Mouse (Mus musculus): ENCODE data around the gene Gm8251. TPM values are rescaled to one million over a fixed set of nuclear protein-coding genes. Genes with fewer than 3 reads are reported as not detected.

The Gm8251 gene
- polyA plus RNA-seq, 1 experiment from 2014 or later, result 0.29 TPM

- H3K27me3 ChIP-seq, result no peaks in the 10 kb centered on the region
- no peak overlapping the region for H3K4me3 ChIP-seq (replicated peaks)
- ATAC-seq (ENCODE audit: low FRiP score), result no peak
- H3K4me2 ChIP-seq, result no peak overlapping the region
- H3K9me3 ChIP-seq, result no peaks in the 10 kb centered on the region
- H3K27ac ChIP-seq, result no peak overlapping the region
- 80% methylated on average over 2 of the region's 2 CpGs for WGBS
- no peak overlapping the region for H3K9ac ChIP-seq
- H3K4me1 ChIP-seq, result no peaks in the 10 kb centered on the region
- no peaks in the 10 kb centered on the region for H3K36me3 ChIP-seq (replicated peaks)
Observed at GRCm38 (mm10) chr1:44032213-44032612, 29.5 kb downstream of the Gm8251 start.

DNA sequence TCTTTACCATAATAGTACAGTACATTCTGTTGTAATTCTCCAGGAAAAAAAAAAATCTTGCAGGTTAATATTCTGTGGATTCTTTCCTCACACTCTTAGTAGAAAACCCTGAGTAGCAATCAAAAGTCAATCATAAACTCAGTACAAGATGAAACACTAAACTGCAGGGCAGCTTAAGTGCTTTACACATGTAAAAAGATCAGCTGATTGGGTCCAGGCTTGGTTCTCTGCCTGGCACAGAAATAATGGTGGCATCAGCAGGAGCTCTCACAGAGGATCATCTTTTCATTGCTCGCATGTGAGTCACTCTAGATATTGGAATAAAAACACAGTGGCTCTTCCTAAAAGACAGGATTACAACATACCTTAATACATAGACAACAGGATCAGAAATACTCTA, 34.1 kb downstream of the Gm8251 start:
- Histone ChIP-seq H3K4me2 (no peak overlapping the region), H3K27ac (no peak overlapping the region), H3K4me3 (replicated peaks) (no peak overlapping the region), H3K27me3 (no peaks in the 10 kb centered on the region), H3K9me3 (no peaks in the 10 kb centered on the region), H3K4me1 (no peaks in the 10 kb centered on the region), H3K9ac (no peak overlapping the region), H3K36me3 (replicated peaks) (no peaks in the 10 kb centered on the region)
- 89% methylated on average over 1 of the region's 1 CpGs for WGBS
- ATAC-seq (ENCODE audit: low FRiP score), result no peak

GRCm38 (mm10) chr1:44022656-44023055, 39.1 kb downstream of the Gm8251 start:
- Histone ChIP-seq H3K9ac (no peak overlapping the region), H3K9me3 (no peaks in the 10 kb centered on the region), H3K36me3 (replicated peaks) (no peaks in the 10 kb centered on the region), H3K27me3 (no peaks in the 10 kb centered on the region), H3K27ac (no peak overlapping the region), H3K4me3 (replicated peaks) (no peak overlapping the region), H3K4me2 (no peak overlapping the region), H3K4me1 (no peaks in the 10 kb centered on the region)
- no peak for ATAC-seq (ENCODE audit: low FRiP score)
- 95% methylated on average over 1 of the region's 1 CpGs for WGBS

- no peak within 1 kb of the TSS for H3K9ac ChIP-seq
- H3K9me3 ChIP-seq, result no peaks in the 10 kb centered on the region
- no peak within 1 kb of the TSS for H3K4me2 ChIP-seq
- no peaks in the 10 kb centered on the region for H3K36me3 ChIP-seq (replicated peaks)
- H3K27me3 ChIP-seq, result no peaks in the 10 kb centered on the region
- H3K4me3 ChIP-seq (replicated peaks), result no peak within 1 kb of the TSS
- no peak for ATAC-seq (ENCODE audit: low FRiP score)
- H3K27ac ChIP-seq, result no peak within 1 kb of the TSS
- no peaks in the 10 kb centered on the region for H3K4me1 ChIP-seq
Observed at GRCm38 (mm10) chr1:44019934-44020333, 41.8 kb downstream of the Gm8251 start, which contains the start of gene Mettl21c. Mettl21c (minus strand) TSS chr1:44020034.

DNA sequence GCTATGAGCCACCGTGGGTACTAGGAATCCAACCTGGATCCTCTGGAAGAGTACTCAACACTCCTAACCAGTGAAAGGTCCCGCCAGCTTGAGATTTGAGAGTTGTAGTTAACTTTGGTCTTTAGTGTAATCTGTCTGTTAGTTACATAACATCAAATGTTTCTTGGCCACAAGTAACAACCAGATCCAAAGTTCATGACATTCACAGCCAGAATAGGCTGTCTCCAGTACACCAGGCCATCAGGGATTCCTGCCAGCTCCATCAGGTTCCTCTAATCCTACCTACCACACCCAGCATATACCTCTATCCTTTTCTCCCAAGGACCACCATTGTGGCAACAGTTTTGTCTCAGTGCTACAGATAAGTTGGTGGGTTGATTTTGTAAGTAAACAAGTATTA, 46.2 kb downstream of the Gm8251 start:
- WGBS, result 93% methylated on average over 2 of the region's 2 CpGs
- Histone ChIP-seq H3K4me1 (no peaks in the 10 kb centered on the region), H3K36me3 (replicated peaks) (no peaks in the 10 kb centered on the region), H3K27ac (no peak overlapping the region), H3K9me3 (no peaks in the 10 kb centered on the region), H3K4me2 (no peak overlapping the region), H3K4me3 (replicated peaks) (no peak overlapping the region), H3K9ac (no peak overlapping the region), H3K27me3 (no peaks in the 10 kb centered on the region)
- ATAC-seq (ENCODE audit: low FRiP score), result no peak

Other genes with a start within 250 kb of the Gm8251 start
- gene Uxs1, start 234.1 kb downstream of the Gm8251 start, polyA plus RNA-seq (2016; fragmentation: Nextera tagmentation; extraction: Ambion mirVana), result 17.8 and 18.5 TPM in 2 replicates
- 64.4 and 67.0 TPM in 2 replicates for gene Tpp2, start 128.3 kb downstream of the Gm8251 start, polyA plus RNA-seq (2016; fragmentation: Nextera tagmentation; extraction: Ambion mirVana)
- 0.88 and 1.5 TPM in 2 replicates for gene Mettl21c, start 41.9 kb downstream of the Gm8251 start, polyA plus RNA-seq (2016; fragmentation: Nextera tagmentation; extraction: Ambion mirVana)
- 106 and 109 TPM in 2 replicates for gene Tex30, start 40.5 kb upstream of the Gm8251 start, polyA plus RNA-seq (2016; fragmentation: Nextera tagmentation; extraction: Ambion mirVana)
- 51.3 and 55.0 TPM in 2 replicates for gene Kdelc1, start 56.9 kb upstream of the Gm8251 start, polyA plus RNA-seq (2016; fragmentation: Nextera tagmentation; extraction: Ambion mirVana)
- gene Bivm, start 57.0 kb upstream of the Gm8251 start, polyA plus RNA-seq (2016; fragmentation: Nextera tagmentation; extraction: Ambion mirVana), result 29.2 and 29.3 TPM in 2 replicates
- 44.5 and 45.0 TPM in 2 replicates for gene Ercc5, start 85.8 kb upstream of the Gm8251 start, polyA plus RNA-seq (2016; fragmentation: Nextera tagmentation; extraction: Ambion mirVana)
- gene Mettl21e, start 157.0 kb upstream of the Gm8251 start, polyA plus RNA-seq (2016; fragmentation: Nextera tagmentation; extraction: Ambion mirVana), result not detected in 2 replicates

All from forebrain, embryonic 12.5 days (tissue).